Mouse (Mus musculus): ENCODE data around the gene Ace. TPM values are rescaled to one million over a fixed set of nuclear protein-coding genes. Genes with fewer than 3 reads are reported as not detected.

Gene Ace
- polyA plus RNA-seq, 1 experiment from 2014 or later: 2.0 TPM

- no peak for ATAC-seq (ENCODE audit: insufficient number of reproducible peaks, insufficient read depth, low FRiP score, low read depth)
- 71% methylated on average over 5 of the region's 5 CpGs for WGBS
Measured at GRCm38 (mm10) chr11:105928171-105928570, 39.6 kb upstream of the Ace start.

GRCm38 (mm10) chr11:105931380-105931779 lies 36.4 kb upstream of the Ace start:
- H3K36me3 ChIP-seq (ENCODE audit: control insufficient read depth, insufficient read depth, low read length): 0 out of 2 replicates have a peak, but pooled peaks cover 8% of the 10 kb centered on the region
- no peak overlapping the region for H3K27ac ChIP-seq (replicated peaks in 1 of 2; ENCODE audit: control insufficient read depth in 1 of 2, insufficient read depth in 1 of 2, low read depth in 2 of 2, low read length in 2 of 2)
- no peaks in the 10 kb centered on the region for H3K9me3 ChIP-seq (ENCODE audit: control insufficient read depth, low read length)
- H3K4me1 ChIP-seq (ENCODE audit: control insufficient read depth in 2 of 2, insufficient read depth in 2 of 2, low read length in 2 of 2): no peaks in the 10 kb centered on the region
- no peaks in the 10 kb centered on the region for H3K27me3 ChIP-seq (ENCODE audit: control insufficient read depth, insufficient read depth, low read length)
- no peak overlapping the region for H3K4me2 ChIP-seq (ENCODE audit: low read length)
- H3K4me3 ChIP-seq (ENCODE audit: control insufficient read depth in 1 of 2, insufficient read depth in 1 of 2, low read depth in 1 of 2, low read length in 2 of 2): no peak overlapping the region
- H3K9ac ChIP-seq (ENCODE audit: low read length): no peak overlapping the region
- ATAC-seq (ENCODE audit: insufficient number of reproducible peaks, insufficient read depth, low FRiP score, low read depth): no peak
- 84% methylated on average over 3 of the region's 3 CpGs for WGBS

More at GRCm38 (mm10) chr11:105928171-105928570, 39.6 kb upstream of the Ace start:
- no peak overlapping the region for H3K9ac ChIP-seq (ENCODE audit: low read length)
- no peak overlapping the region for H3K4me3 ChIP-seq (ENCODE audit: control insufficient read depth in 1 of 2, insufficient read depth in 1 of 2, low read depth in 1 of 2, low read length in 2 of 2)
- H3K27me3 ChIP-seq (ENCODE audit: control insufficient read depth, insufficient read depth, low read length): no peaks in the 10 kb centered on the region
- H3K4me1 ChIP-seq (ENCODE audit: control insufficient read depth in 2 of 2, insufficient read depth in 2 of 2, low read length in 2 of 2): no peaks in the 10 kb centered on the region
- no peak overlapping the region for H3K27ac ChIP-seq (replicated peaks in 1 of 2; ENCODE audit: control insufficient read depth in 1 of 2, insufficient read depth in 1 of 2, low read depth in 2 of 2, low read length in 2 of 2)
- no peaks in the 10 kb centered on the region for H3K9me3 ChIP-seq (ENCODE audit: control insufficient read depth, low read length)
- peaks cover 32% of the 10 kb centered on the region for H3K36me3 ChIP-seq (ENCODE audit: control insufficient read depth, insufficient read depth, low read length)
- no peak overlapping the region for H3K4me2 ChIP-seq (ENCODE audit: low read length)

- Histone ChIP-seq H3K4me3 (ENCODE audit: control insufficient read depth in 1 of 2, insufficient read depth in 1 of 2, low read depth in 1 of 2, low read length in 2 of 2) (no peak overlapping the region), H3K27ac (replicated peaks in 1 of 2; ENCODE audit: control insufficient read depth in 1 of 2, insufficient read depth in 1 of 2, low read depth in 2 of 2, low read length in 2 of 2) (no peak overlapping the region), H3K36me3 (ENCODE audit: control insufficient read depth, insufficient read depth, low read length) (no peaks in the 10 kb centered on the region), H3K9ac (ENCODE audit: low read length) (no peak overlapping the region), H3K4me2 (ENCODE audit: low read length) (no peak overlapping the region), H3K4me1 (ENCODE audit: control insufficient read depth in 2 of 2, insufficient read depth in 2 of 2, low read length in 2 of 2) (no peaks in the 10 kb centered on the region), H3K27me3 (ENCODE audit: control insufficient read depth, insufficient read depth, low read length) (no peaks in the 10 kb centered on the region), H3K9me3 (ENCODE audit: control insufficient read depth, low read length) (no peaks in the 10 kb centered on the region)
- no peak for ATAC-seq (ENCODE audit: insufficient number of reproducible peaks, insufficient read depth, low FRiP score, low read depth)
- 79% methylated on average over 8 of the region's 8 CpGs for WGBS
Measured at GRCm38 (mm10) chr11:105933746-105934145, 34.0 kb upstream of the Ace start.

- no peak for ATAC-seq (ENCODE audit: insufficient number of reproducible peaks, insufficient read depth, low FRiP score, low read depth)
- Histone ChIP-seq H3K4me2 (ENCODE audit: low read length) (no peak overlapping the region), H3K36me3 (ENCODE audit: control insufficient read depth, insufficient read depth, low read length) (no peaks in the 10 kb centered on the region), H3K27me3 (ENCODE audit: control insufficient read depth, insufficient read depth, low read length) (no peaks in the 10 kb centered on the region), H3K27ac (replicated peaks in 1 of 2; ENCODE audit: control insufficient read depth in 1 of 2, insufficient read depth in 1 of 2, low read depth in 2 of 2, low read length in 2 of 2) (no peak overlapping the region), H3K4me1 (ENCODE audit: control insufficient read depth in 2 of 2, insufficient read depth in 2 of 2, low read length in 2 of 2) (no peaks in the 10 kb centered on the region), H3K9ac (ENCODE audit: low read length) (no peak overlapping the region), H3K9me3 (ENCODE audit: control insufficient read depth, low read length) (no peaks in the 10 kb centered on the region), H3K4me3 (ENCODE audit: control insufficient read depth in 1 of 2, insufficient read depth in 1 of 2, low read depth in 1 of 2, low read length in 2 of 2) (no peak overlapping the region)
- WGBS: 51% methylated on average over 5 of the region's 5 CpGs
Measured at GRCm38 (mm10) chr11:105934303-105934711, 33.4 kb upstream of the Ace start.

GRCm38 (mm10) chr11:105934816-105935215 lies 32.9 kb upstream of the Ace start:
- 64% methylated on average over 6 of the region's 6 CpGs for WGBS
- no peak for ATAC-seq (ENCODE audit: insufficient number of reproducible peaks, insufficient read depth, low FRiP score, low read depth)

GRCm38 (mm10) chr11:105935496-105935895 lies 32.2 kb upstream of the Ace start:
- WGBS: 87% methylated on average over 8 of the region's 8 CpGs
- Histone ChIP-seq H3K27me3 (ENCODE audit: control insufficient read depth, insufficient read depth, low read length) (no peaks in the 10 kb centered on the region; the same call in 1 of the 2 replicates), H3K9ac (ENCODE audit: low read length) (no peak overlapping the region), H3K4me2 (ENCODE audit: low read length) (no peak overlapping the region), H3K4me3 (ENCODE audit: control insufficient read depth in 1 of 2, insufficient read depth in 1 of 2, low read depth in 1 of 2, low read length in 2 of 2) (no peak overlapping the region), H3K9me3 (ENCODE audit: control insufficient read depth, low read length) (no peaks in the 10 kb centered on the region), H3K4me1 (ENCODE audit: control insufficient read depth in 2 of 2, insufficient read depth in 2 of 2, low read length in 2 of 2) (no peaks in the 10 kb centered on the region), H3K36me3 (ENCODE audit: control insufficient read depth, insufficient read depth, low read length) (no peaks in the 10 kb centered on the region), H3K27ac (replicated peaks in 1 of 2; ENCODE audit: control insufficient read depth in 1 of 2, insufficient read depth in 1 of 2, low read depth in 2 of 2, low read length in 2 of 2) (no peak overlapping the region)
- ATAC-seq (ENCODE audit: insufficient number of reproducible peaks, insufficient read depth, low FRiP score, low read depth): no peak

More at GRCm38 (mm10) chr11:105934816-105935215, 32.9 kb upstream of the Ace start:
- H3K27me3 ChIP-seq (ENCODE audit: control insufficient read depth, insufficient read depth, low read length): no peaks in the 10 kb centered on the region
- no peaks in the 10 kb centered on the region for H3K9me3 ChIP-seq (ENCODE audit: control insufficient read depth, low read length)
- no peak overlapping the region for H3K27ac ChIP-seq (replicated peaks in 1 of 2; ENCODE audit: control insufficient read depth in 1 of 2, insufficient read depth in 1 of 2, low read depth in 2 of 2, low read length in 2 of 2)
- no peaks in the 10 kb centered on the region for H3K36me3 ChIP-seq (ENCODE audit: control insufficient read depth, insufficient read depth, low read length)
- H3K4me3 ChIP-seq (ENCODE audit: control insufficient read depth in 1 of 2, insufficient read depth in 1 of 2, low read depth in 1 of 2, low read length in 2 of 2): no peak overlapping the region
- H3K4me2 ChIP-seq (ENCODE audit: low read length): no peak overlapping the region
- H3K4me1 ChIP-seq (ENCODE audit: control insufficient read depth in 2 of 2, insufficient read depth in 2 of 2, low read length in 2 of 2): no peaks in the 10 kb centered on the region
- no peak overlapping the region for H3K9ac ChIP-seq (ENCODE audit: low read length)

GRCm38 (mm10) chr11:105936200-105936599 lies 31.5 kb upstream of the Ace start:
- 75% methylated on average over 6 of the region's 6 CpGs for WGBS

GRCm38 (mm10) chr11:105936974-105937373 lies 30.8 kb upstream of the Ace start:
- H3K4me2 ChIP-seq (ENCODE audit: low read length): no peak overlapping the region
- no peak overlapping the region for H3K27ac ChIP-seq (replicated peaks in 1 of 2; ENCODE audit: control insufficient read depth in 1 of 2, insufficient read depth in 1 of 2, low read depth in 2 of 2, low read length in 2 of 2)
- no peaks in the 10 kb centered on the region for H3K9me3 ChIP-seq (ENCODE audit: control insufficient read depth, low read length)
- no peaks in the 10 kb centered on the region for H3K4me1 ChIP-seq (ENCODE audit: control insufficient read depth in 2 of 2, insufficient read depth in 2 of 2, low read length in 2 of 2)
- no peak overlapping the region for H3K9ac ChIP-seq (ENCODE audit: low read length)
- H3K27me3 ChIP-seq (ENCODE audit: control insufficient read depth, insufficient read depth, low read length): peaks cover 6% of the 10 kb centered on the region
- WGBS: 85% methylated on average over 3 of the region's 3 CpGs
- no peaks in the 10 kb centered on the region for H3K36me3 ChIP-seq (ENCODE audit: control insufficient read depth, insufficient read depth, low read length)
- no peak overlapping the region for H3K4me3 ChIP-seq (ENCODE audit: control insufficient read depth in 1 of 2, insufficient read depth in 1 of 2, low read depth in 1 of 2, low read length in 2 of 2)
- no peak for ATAC-seq (ENCODE audit: insufficient number of reproducible peaks, insufficient read depth, low FRiP score, low read depth)

More at GRCm38 (mm10) chr11:105936200-105936599, 31.5 kb upstream of the Ace start:
- Histone ChIP-seq H3K27me3 (ENCODE audit: control insufficient read depth, insufficient read depth, low read length) (peaks cover 2% of the 10 kb centered on the region; the same call in 1 of the 2 replicates), H3K9me3 (ENCODE audit: control insufficient read depth, low read length) (no peaks in the 10 kb centered on the region), H3K4me1 (ENCODE audit: control insufficient read depth in 2 of 2, insufficient read depth in 2 of 2, low read length in 2 of 2) (no peaks in the 10 kb centered on the region), H3K36me3 (ENCODE audit: control insufficient read depth, insufficient read depth, low read length) (no peaks in the 10 kb centered on the region), H3K4me2 (ENCODE audit: low read length) (no peak overlapping the region), H3K4me3 (ENCODE audit: control insufficient read depth in 1 of 2, insufficient read depth in 1 of 2, low read depth in 1 of 2, low read length in 2 of 2) (no peak overlapping the region), H3K27ac (replicated peaks in 1 of 2; ENCODE audit: control insufficient read depth in 1 of 2, insufficient read depth in 1 of 2, low read depth in 2 of 2, low read length in 2 of 2) (no peak overlapping the region), H3K9ac (ENCODE audit: low read length) (no peak overlapping the region)
- ATAC-seq (ENCODE audit: insufficient number of reproducible peaks, insufficient read depth, low FRiP score, low read depth): no peak
